Mouse (Mus musculus) limb, embryonic 14.5 days (tissue): ENCODE measurements around the gene B3galt5. TPM values are rescaled to one million over a fixed set of nuclear protein-coding genes. Genes with fewer than 3 reads are reported as not detected.

Source experiments
- ATAC-seq: fragments of 200-750 bp; cut with Nextera tagmentation; 2 replicates; pipeline ENCODE4 v1.8.0; 2017; ENCODE audit warnings: low read depth, moderate number of reproducible peaks, moderate TSS enrichment; ENCODE audit not compliant: low FRiP score
- DNase-seq: peaks from one replicate; pipeline ENCODE4 v3.0.0-alpha.2; 2015; ENCODE audit warnings: low spot score
- H3K27ac ChIP-seq: fragments of 300-500 bp; sonication (generic); replicated peaks from 2 replicates; pipeline ENCODE4 v1.5.1; 2014; ENCODE audit warnings: low read depth, mild to moderate bottlenecking, low read length, moderate library complexity, mixed read lengths
- H3K27me3 ChIP-seq: fragments of 300-500 bp; sonication (generic); 2 replicates; pipeline ENCODE4 v1.6.1; 2014; ENCODE audit warnings: low read length, mixed read lengths; ENCODE audit not compliant: control insufficient read depth, insufficient read depth
- H3K36me3 ChIP-seq: fragments of 300-500 bp; sonication (generic); 2 replicates; pipeline ENCODE4 v1.6.1; 2014; ENCODE audit warnings: mild to moderate bottlenecking, low read length, moderate library complexity, mixed read lengths; ENCODE audit not compliant: control insufficient read depth, insufficient read depth
- H3K4me1 ChIP-seq: fragments of 300-500 bp; sonication (generic); 2 replicates; pipeline ENCODE4 v1.6.1; 2014; ENCODE audit warnings: antibody characterized with exemption, low read length, mixed read lengths; ENCODE audit not compliant: control insufficient read depth, insufficient read depth
- H3K4me2 ChIP-seq: fragments of 300-500 bp; sonication (generic); replicated peaks from 2 replicates; pipeline ENCODE4 v1.6.1; 2014; ENCODE audit warnings: low read depth, mild to moderate bottlenecking, low read length, moderate library complexity; ENCODE audit not compliant: severe bottlenecking
- H3K4me3 ChIP-seq: fragments of 300-500 bp; sonication (generic); replicated peaks from 2 replicates; pipeline ENCODE4 v1.5.1; 2014; ENCODE audit warnings: low read length
- H3K9ac ChIP-seq: fragments of 300-500 bp; sonication (generic); 2 replicates; pipeline ENCODE4 v1.6.1; 2014; ENCODE audit warnings: mild to moderate bottlenecking, low read depth, low read length, moderate library complexity; ENCODE audit not compliant: severe bottlenecking
- H3K9me3 ChIP-seq: fragments of 300-500 bp; sonication (generic); 2 replicates; pipeline ENCODE4 v1.6.1; 2016; ENCODE audit warnings: low read length; ENCODE audit not compliant: control insufficient read depth
- POLR2A ChIP-seq: fragments of 200-500 bp; IDR thresholded peaks from 2 replicates; pipeline ENCODE4 v1.8.0; 2012; ENCODE audit warnings: inconsistent platforms, mild to moderate bottlenecking, moderate library complexity, borderline replicate concordance; ENCODE audit not compliant: insufficient read depth, insufficient read length; ENCODE audit errors: extremely low read depth
- WGBS: fragments of 180-500 bp; shearing (Covaris S2); extraction: QIAGEN DNeasy Blood & Tissue Kit; methylation state at CpG from one replicate; pipeline ENCODE4 v1.1.7; 2014; 5-methylcytosine and 5-hydroxymethylcytosine counted together
- polyA plus RNA-seq, 2 experiments: library from polyadenylated mRNA; depleted of rRNA in 1 of 2; stranded (reverse) in 1 of 2; unstranded in 1 of 2; fragments of >200 nt; fragmentation: Nextera tagmentation in 1 of 2; extraction: Ambion mirVana in 1 of 2; gene quantifications; 2 replicates each; pipeline versions ENCODE4 v1.2.1 to v1.2.3; 2012 to 2014

Gene B3galt5
- polyA plus RNA-seq (2012; rRNA removed): 0.28 and 0.38 TPM in 2 replicates
- 0.21 and 0.23 TPM in 2 replicates for polyA plus RNA-seq (2014; fragmentation: Nextera tagmentation; extraction: Ambion mirVana)

DNA sequence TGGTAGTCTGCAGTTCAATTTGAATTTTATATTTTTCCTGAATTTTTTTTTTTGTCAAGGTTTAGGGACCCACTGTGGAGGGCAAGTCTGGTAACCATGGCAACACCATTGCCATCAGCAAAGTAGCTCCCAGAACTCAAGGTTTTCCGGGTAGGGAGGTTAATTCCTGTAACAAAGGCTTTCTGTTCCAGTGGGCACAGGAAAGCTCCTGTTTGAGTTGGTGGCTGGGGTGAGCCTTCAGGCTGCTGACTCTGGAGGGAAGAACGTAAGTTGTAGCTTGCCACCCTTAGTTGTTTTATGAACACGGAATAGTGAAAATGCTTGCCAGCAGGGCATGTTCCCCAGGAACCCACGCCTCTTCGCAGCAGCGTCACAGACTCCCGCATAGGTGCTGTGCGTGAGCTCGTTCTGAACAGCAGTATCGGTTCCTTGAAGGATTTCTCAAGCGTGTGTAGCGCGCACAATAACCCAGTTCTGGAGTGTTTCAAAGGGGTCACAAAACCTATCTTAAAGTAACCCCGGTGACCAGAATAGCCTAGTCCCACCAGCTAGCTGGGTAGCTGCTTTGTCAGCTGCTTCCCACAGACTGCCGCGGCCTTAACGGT is at the start of gene B3galt5:
TSS of gene B3galt5 (plus strand) at position 436 of the 605 bp plus-strand sequence.
- H3K4me1 ChIP-seq: no peaks in the 10 kb centered on the region
- 64% methylated on average over 17 of the region's 17 CpGs for WGBS
- H3K4me3 ChIP-seq: no peak within 1 kb of the TSS
- TF ChIP-seq POLR2A: no peak
- H3K4me2 ChIP-seq: peak within 1 kb of the TSS; percentile 39
- DNase-seq: peak; percentile 16
- H3K36me3 ChIP-seq: no peaks in the 10 kb centered on the region
- H3K9me3 ChIP-seq: no peaks in the 10 kb centered on the region
- no peaks in the 10 kb centered on the region for H3K27me3 ChIP-seq
- H3K27ac ChIP-seq: peak within 1 kb of the TSS; percentile 67
- no peak within 1 kb of the TSS for H3K9ac ChIP-seq
- no peak for ATAC-seq

- no peak for ATAC-seq
- Histone ChIP-seq H3K4me3 (no peak overlapping the region), H3K9me3 (no peaks in the 10 kb centered on the region), H3K27me3 (no peaks in the 10 kb centered on the region), H3K27ac (no peak overlapping the region), H3K4me1 (peaks cover 4% of the 10 kb centered on the region; the same call in 1 of the 2 replicates), H3K9ac (no peak overlapping the region), H3K4me2 (no peak overlapping the region), H3K36me3 (no peaks in the 10 kb centered on the region)
- no peak for DNase-seq
- WGBS: 77% methylated on average over 5 of the region's 5 CpGs
- TF ChIP-seq POLR2A: no peak
Observed at GRCm38 (mm10) chr16:96187619-96188018, 48.0 kb upstream of the B3galt5 start.

- 0 out of 2 replicates have a peak within 1 kb of the TSS, but pooled peaks have one; percentile 28 for H3K27ac ChIP-seq
- H3K9me3 ChIP-seq: no peaks in the 10 kb centered on the region
- H3K9ac ChIP-seq: peak within 1 kb of the TSS; percentile 68
- H3K4me1 ChIP-seq: peaks cover 4% of the 10 kb centered on the region; the same call in 1 of the 2 replicates
- peak within 1 kb of the TSS; percentile 83 for H3K4me2 ChIP-seq
- peak; percentile 39; the same call in 1 of the 2 replicates for TF ChIP-seq POLR2A
- peak; percentile 98 for DNase-seq
- 5% methylated on average over 76 of the region's 77 CpGs for WGBS
- no peaks in the 10 kb centered on the region for H3K27me3 ChIP-seq
- peak; percentile 99 for ATAC-seq
- peak within 1 kb of the TSS; percentile 90 for H3K4me3 ChIP-seq
- H3K36me3 ChIP-seq: no peaks in the 10 kb centered on the region
Observed at GRCm38 (mm10) chr16:96191531-96192506, 43.8 kb upstream of the B3galt5 start, which contains the start of gene Lca5l. Lca5l (minus strand) TSS chr16:96192271.

DNA sequence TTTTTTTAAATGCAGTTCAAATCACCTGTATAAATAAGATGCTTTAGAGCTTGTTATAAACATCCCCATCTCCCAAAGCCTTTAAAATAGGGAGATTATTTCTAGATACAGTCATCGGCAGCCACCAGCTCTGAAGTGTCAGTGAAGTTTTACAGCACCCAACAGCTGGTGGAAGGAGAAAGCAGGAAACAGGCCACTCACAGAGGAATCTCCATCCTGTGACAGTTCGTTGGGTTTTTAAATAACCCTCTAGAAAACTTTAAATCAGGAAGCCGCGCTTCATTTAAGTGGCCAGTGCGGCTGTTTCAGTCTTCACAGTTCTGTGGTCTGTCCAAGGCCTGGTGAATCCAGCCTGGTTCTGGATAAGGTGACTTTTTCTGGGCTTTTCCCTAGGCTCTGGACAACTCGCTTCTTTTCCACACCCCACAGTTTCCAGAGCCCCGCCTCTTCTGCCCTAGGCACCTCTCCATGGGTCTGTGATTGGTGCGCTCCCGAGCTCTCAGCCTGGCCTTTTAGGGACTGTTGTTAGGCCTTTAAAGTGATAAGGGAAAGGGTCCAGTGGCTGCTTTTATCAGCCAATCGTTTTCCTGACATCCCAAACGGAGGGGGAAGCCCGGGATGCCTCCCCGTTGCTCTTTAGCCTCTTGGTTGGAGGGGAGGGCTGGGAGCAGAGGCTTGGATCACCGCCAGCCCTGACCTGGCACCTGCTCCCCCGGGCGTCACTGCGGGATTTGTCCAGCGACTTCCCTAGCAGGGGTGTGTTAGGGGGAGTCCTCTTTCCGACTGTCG is 35.5 kb upstream of the B3galt5 start, which contains the start of gene Sh3bgr:
TSS of gene Sh3bgr (plus strand) at position 538 of the 789 bp plus-strand sequence.
- Histone ChIP-seq H3K4me1 (peaks cover 15% of the 10 kb centered on the region), H3K27me3 (no peaks in the 10 kb centered on the region), H3K9ac (0 out of 2 replicates have a peak within 1 kb of the TSS, but pooled peaks have one; percentile 12), H3K27ac (0 out of 2 replicates have a peak within 1 kb of the TSS, but pooled peaks have one; percentile 4), H3K9me3 (no peaks in the 10 kb centered on the region), H3K36me3 (no peaks in the 10 kb centered on the region), H3K4me2 (peak within 1 kb of the TSS; percentile 41), H3K4me3 (peak within 1 kb of the TSS; percentile 7; the same call in 1 of the 2 replicates)
- TF ChIP-seq POLR2A: no peak
- whole genome bisulfite sequencing: 3% methylated on average over 20 of the region's 20 CpGs
- DNase-seq (peak; percentile 25), ATAC-seq (peak; percentile 79)

DNA sequence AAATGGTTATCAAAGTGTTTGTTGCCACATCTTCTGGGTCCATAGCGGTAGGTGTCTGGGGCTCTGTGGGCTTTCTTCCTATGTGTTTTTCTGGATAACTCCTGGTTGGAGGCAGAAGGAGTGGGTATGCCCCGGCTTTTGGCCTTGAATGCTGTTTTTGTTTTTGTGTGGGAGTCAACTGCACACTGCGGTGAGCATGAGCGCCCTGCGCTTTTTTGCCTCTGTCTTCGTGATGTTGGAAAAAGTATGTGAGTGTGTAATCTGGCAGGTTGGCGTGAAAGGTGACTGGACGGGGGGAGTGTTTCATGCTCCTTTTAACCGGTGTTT is 34.9 kb upstream of the B3galt5 start:
- no peak overlapping the region for H3K27ac ChIP-seq
- H3K4me2 ChIP-seq: peak overlapping the region; percentile 41
- H3K27me3 ChIP-seq: no peaks in the 10 kb centered on the region
- no peaks in the 10 kb centered on the region for H3K9me3 ChIP-seq
- WGBS: 43% methylated on average over 9 of the region's 9 CpGs
- H3K9ac ChIP-seq: 0 out of 2 replicates have a peak overlapping the region, but pooled peaks have one; percentile 0
- ATAC-seq: 0 out of 2 replicates have a peak, but pooled peaks have one; percentile 29
- TF ChIP-seq POLR2A: no peak
- H3K36me3 ChIP-seq: no peaks in the 10 kb centered on the region
- DNase-seq: no peak
- H3K4me1 ChIP-seq: peaks cover 15% of the 10 kb centered on the region
- H3K4me3 ChIP-seq: peak overlapping the region; percentile 7; the same call in 1 of the 2 replicates
